Comparison of ENCODE assay signal across 13 mouse cellular contexts in genomic region chr3:127915656-127916334, GRCm38 (mm10).
"Had no signal": no experiment of that assay in that cellular context is flagged by ENCODE, and none has a peak within 500 bp of the region (broad histone marks: within the 10 kb centered on the region; RNA-seq: fewer than 3 reads in every experiment).

No protein-coding gene starts in this region.

- H3K9ac ChIP-seq: midbrain, embryonic 15.5 days; neural tube, embryonic 12.5 days had no signal

- DNase-seq: kidney, adult 8-10 months; kidney, postnatal 25 days; lung, adult 2 months; lung, postnatal 4 days; spleen, adult 18-20 months; thymus, postnatal 36 days had no signal

- H3K27ac ChIP-seq: left cerebral cortex, adult 2 months; limb, embryonic 10.5 days; midbrain, embryonic 15.5 days; neural tube, embryonic 12.5 days had no signal

- H3K4me1 ChIP-seq: limb, embryonic 10.5 days; neural tube, embryonic 12.5 days had no signal

- ATAC-seq: intestine, postnatal 0 days; lung, postnatal 0 days; midbrain, embryonic 15.5 days had no signal

- H3K36me3 ChIP-seq: limb, embryonic 10.5 days; midbrain, embryonic 15.5 days; neural tube, embryonic 12.5 days had no signal

- H3K9me3 ChIP-seq: limb, embryonic 10.5 days; midbrain, embryonic 15.5 days; neural tube, embryonic 12.5 days had no signal

- H3K4me2 ChIP-seq: midbrain, embryonic 11.5 days; midbrain, embryonic 15.5 days; neural tube, embryonic 12.5 days had no signal

- H3K27me3 ChIP-seq: midbrain, embryonic 15.5 days; neural tube, embryonic 12.5 days had no signal

- H3K4me3 ChIP-seq: left cerebral cortex, adult 2 months; limb, embryonic 10.5 days; midbrain, embryonic 15.5 days; neural tube, embryonic 12.5 days had no signal
